Mouse (Mus musculus): ENCODE results near the gene Cdc42se1. TPM values are rescaled to one million over a fixed set of nuclear protein-coding genes. Genes with fewer than 3 reads are reported as not detected.

The Cdc42se1 gene
- polyA plus RNA-seq, 1 experiment from 2014 or later = 68.4 TPM

- Histone ChIP-seq H3K36me3 (peaks cover 42% of the 10 kb centered on the region), H3K27me3 (no peaks in the 10 kb centered on the region), H3K4me1 (replicated peaks) (peaks cover 61% of the 10 kb centered on the region), H3K9ac (replicated peaks) (peak overlapping the region; percentile 94), H3K27ac (peak overlapping the region; percentile 97), H3K4me3 (replicated peaks) (peak overlapping the region; percentile 91), H3K9me3 (no peaks in the 10 kb centered on the region), H3K4me2 (replicated peaks) (peak overlapping the region; percentile 89)
- ATAC-seq = peak; percentile 14
- under 1% methylated on average over 42 of the region's 43 CpGs for WGBS
These were observed 605 bp downstream of the Cdc42se1 start for GRCm38 (mm10) chr3:95228894-95229780.

DNA sequence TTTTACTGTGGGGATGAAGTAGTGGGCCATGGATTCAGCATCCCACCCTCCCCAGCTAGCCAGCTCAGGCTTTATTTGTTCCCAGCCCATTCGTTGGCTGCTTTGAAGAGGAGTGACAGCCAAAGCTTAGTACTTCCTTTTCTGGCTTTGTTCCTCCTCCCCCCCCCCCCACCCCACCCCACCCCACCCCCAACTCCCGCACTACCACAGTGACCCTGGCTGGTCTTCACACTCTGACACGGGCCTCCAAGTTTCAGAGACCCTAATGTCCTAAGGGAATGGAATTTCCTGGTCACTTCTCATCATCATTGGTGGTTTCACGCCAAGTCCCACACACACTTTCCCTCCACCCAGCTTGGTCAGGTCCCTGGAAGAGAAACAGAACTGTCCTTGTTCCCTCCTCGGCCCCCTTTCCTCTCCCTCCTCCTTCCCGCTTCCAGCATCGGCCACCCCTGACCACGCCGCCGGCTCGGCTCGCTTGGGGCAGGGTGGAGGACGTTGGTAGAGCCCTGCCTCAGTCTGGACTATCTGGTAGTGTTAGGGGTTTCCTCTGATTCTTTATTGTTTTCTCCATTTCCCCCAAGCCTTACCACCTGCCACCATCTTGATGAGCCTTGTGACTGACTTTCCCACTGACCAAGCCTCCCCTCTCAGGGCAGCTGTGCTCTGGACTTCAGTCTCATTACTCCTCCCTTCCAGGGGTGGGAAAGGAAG, 1.4 kb downstream of the Cdc42se1 start:
- H3K27me3 ChIP-seq = no peaks in the 10 kb centered on the region
- H3K27ac ChIP-seq = peak overlapping the region; percentile 97
- peak overlapping the region; percentile 94 for H3K9ac ChIP-seq (replicated peaks)
- ATAC-seq = peak; percentile 12; the same call in 1 of the 2 replicates
- no peaks in the 10 kb centered on the region for H3K9me3 ChIP-seq
- WGBS = 1% methylated on average over 13 of the region's 13 CpGs
- peaks cover 53% of the 10 kb centered on the region for H3K4me1 ChIP-seq (replicated peaks)
- H3K36me3 ChIP-seq = peaks cover 45% of the 10 kb centered on the region
- peak overlapping the region; percentile 91 for H3K4me3 ChIP-seq (replicated peaks)
- peak overlapping the region; percentile 89 for H3K4me2 ChIP-seq (replicated peaks)

DNA sequence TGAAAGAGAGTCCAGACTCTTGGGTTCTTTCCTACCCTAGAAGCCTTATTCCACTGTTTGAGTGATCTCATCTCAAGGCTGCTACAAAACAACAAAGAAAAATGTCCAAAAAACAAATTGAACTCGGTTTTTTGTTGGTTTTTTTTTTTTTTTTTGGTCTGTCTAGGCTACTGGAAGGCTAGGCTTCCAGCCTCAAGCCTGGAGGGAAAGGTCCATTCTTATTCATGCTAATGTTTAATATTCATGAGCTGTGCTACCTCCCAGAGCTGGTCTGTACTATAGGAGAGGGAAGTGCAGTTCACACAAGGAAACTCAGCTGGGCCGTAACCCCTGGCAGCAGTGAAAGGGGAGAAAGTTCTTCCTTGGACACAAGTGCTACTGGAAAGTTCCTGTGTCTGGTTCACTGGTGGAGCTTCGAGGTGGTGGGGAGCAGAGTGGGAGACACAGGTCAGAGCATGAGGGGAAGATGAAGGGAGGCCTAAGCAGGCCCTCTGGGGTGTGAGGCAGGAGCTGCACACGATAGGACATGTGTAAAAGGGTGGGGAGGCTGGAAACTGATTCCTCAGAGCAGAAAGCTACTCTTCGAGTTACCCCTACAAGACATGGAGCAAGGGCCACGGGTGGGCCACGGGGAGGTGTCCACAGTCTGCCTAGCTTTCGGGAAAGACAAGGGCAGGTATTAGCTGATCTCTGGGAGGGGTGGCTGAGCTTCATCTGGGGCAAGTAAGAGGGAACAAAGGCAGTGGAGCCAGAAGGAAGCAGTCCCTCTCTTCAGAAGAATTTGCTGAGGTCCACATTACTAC, 2.2 kb downstream of the Cdc42se1 start:
- no peaks in the 10 kb centered on the region for H3K9me3 ChIP-seq
- H3K4me2 ChIP-seq (replicated peaks) = peak overlapping the region; percentile 89
- 36% methylated on average over 8 of the region's 8 CpGs for WGBS
- peaks cover 45% of the 10 kb centered on the region for H3K36me3 ChIP-seq
- H3K27me3 ChIP-seq = no peaks in the 10 kb centered on the region
- peak overlapping the region; percentile 97 for H3K27ac ChIP-seq
- peak overlapping the region; percentile 91 for H3K4me3 ChIP-seq (replicated peaks)
- peak overlapping the region; percentile 94 for H3K9ac ChIP-seq (replicated peaks)
- ATAC-seq = peak; percentile 21
- peaks cover 46% of the 10 kb centered on the region for H3K4me1 ChIP-seq (replicated peaks)

GRCm38 (mm10) chr3:95231298-95232221, 3.0 kb downstream of the Cdc42se1 start, which contains the start of gene Mllt11:
Mllt11 (minus strand) TSS chr3:95232171.
- H3K27me3 ChIP-seq = no peaks in the 10 kb centered on the region
- peak within 1 kb of the TSS; percentile 91 for H3K4me3 ChIP-seq (replicated peaks)
- 85% methylated on average over 13 of the region's 13 CpGs for WGBS
- peaks cover 37% of the 10 kb centered on the region for H3K4me1 ChIP-seq (replicated peaks)
- peak within 1 kb of the TSS; percentile 89 for H3K4me2 ChIP-seq (replicated peaks)
- peak within 1 kb of the TSS; percentile 97 for H3K27ac ChIP-seq
- H3K36me3 ChIP-seq = peaks cover 50% of the 10 kb centered on the region
- H3K9ac ChIP-seq (replicated peaks) = peak within 1 kb of the TSS; percentile 94
- no peaks in the 10 kb centered on the region for H3K9me3 ChIP-seq
- no peak for ATAC-seq

DNA sequence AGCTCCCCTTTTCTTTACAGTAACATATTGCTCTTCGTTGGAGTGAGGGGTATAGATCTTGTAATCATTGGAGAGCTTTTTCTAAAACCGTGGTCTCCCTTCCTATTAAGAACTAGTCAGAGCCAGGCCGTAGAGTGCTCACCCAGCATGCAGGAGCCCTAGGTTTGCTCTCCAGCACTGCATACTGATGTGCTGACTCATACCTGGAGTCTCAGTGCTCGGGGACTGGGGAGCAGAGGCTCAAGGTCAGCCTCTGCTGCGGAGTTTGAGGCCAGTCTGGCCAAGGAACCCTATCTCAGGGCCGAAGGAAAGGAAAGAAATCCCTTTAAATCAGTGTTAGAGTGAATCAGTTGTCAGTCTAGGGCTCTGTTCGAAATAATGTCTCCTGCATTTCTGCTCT, 4.2 kb downstream of the Cdc42se1 start:
- no peaks in the 10 kb centered on the region for H3K9me3 ChIP-seq
- peaks cover 61% of the 10 kb centered on the region for H3K36me3 ChIP-seq
- no peak overlapping the region for H3K27ac ChIP-seq
- no peaks in the 10 kb centered on the region for H3K27me3 ChIP-seq
- H3K4me1 ChIP-seq (replicated peaks) = peaks cover 30% of the 10 kb centered on the region
- no peak overlapping the region for H3K9ac ChIP-seq (replicated peaks)
- no peak overlapping the region for H3K4me3 ChIP-seq (replicated peaks)
- no peak for ATAC-seq
- H3K4me2 ChIP-seq (replicated peaks) = no peak overlapping the region
- WGBS = 93% methylated on average over 7 of the region's 7 CpGs

GRCm38 (mm10) chr3:95233303-95233980, 4.9 kb downstream of the Cdc42se1 start:
- Histone ChIP-seq H3K4me1 (replicated peaks) (peaks cover 30% of the 10 kb centered on the region), H3K4me3 (replicated peaks) (no peak overlapping the region), H3K9me3 (no peaks in the 10 kb centered on the region), H3K4me2 (replicated peaks) (no peak overlapping the region), H3K27ac (no peak overlapping the region), H3K9ac (replicated peaks) (no peak overlapping the region), H3K27me3 (no peaks in the 10 kb centered on the region), H3K36me3 (peaks cover 68% of the 10 kb centered on the region)
- WGBS = 90% methylated on average over 16 of the region's 16 CpGs
- ATAC-seq = no peak

- no peak overlapping the region for H3K9ac ChIP-seq (replicated peaks)
- peaks cover 71% of the 10 kb centered on the region for H3K36me3 ChIP-seq
- peaks cover 18% of the 10 kb centered on the region for H3K4me1 ChIP-seq (replicated peaks)
- no peak overlapping the region for H3K4me3 ChIP-seq (replicated peaks)
- ATAC-seq = no peak
- no peaks in the 10 kb centered on the region for H3K27me3 ChIP-seq
- no peaks in the 10 kb centered on the region for H3K9me3 ChIP-seq
- H3K4me2 ChIP-seq (replicated peaks) = no peak overlapping the region
- WGBS = 79% methylated on average over 23 of the region's 23 CpGs
- H3K27ac ChIP-seq = no peak overlapping the region
These were observed 7.1 kb downstream of the Cdc42se1 start for GRCm38 (mm10) chr3:95235386-95236301.

DNA sequence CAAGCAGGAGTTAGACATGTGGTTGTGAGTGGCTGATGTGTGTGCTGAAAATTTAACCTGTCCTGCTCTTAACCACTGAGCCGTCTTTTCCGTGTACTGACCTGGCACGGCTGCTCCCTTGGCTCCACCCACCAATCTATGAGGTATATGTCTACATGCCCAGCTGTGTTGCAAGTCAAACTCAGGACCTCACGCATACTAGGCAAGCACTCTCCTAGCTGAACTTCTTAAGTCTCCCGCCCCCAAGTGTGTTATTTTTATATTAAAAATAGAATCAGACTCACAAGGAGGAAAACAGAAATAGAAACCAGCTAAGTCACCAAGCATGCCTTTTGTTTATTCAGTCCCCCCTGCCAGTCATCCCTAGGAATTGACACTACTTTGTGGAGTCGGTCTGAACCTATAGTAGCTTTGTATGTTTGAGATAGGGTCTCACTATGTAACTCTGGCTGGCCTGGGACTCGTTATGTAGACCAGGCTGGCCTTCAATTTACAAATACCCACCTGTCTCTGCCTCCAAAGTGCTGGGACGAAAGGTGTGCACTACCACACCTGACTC, 9.1 kb downstream of the Cdc42se1 start:
- Histone ChIP-seq H3K4me1 (replicated peaks) (no peaks in the 10 kb centered on the region; the same call in 1 of the 2 replicates), H3K9me3 (no peaks in the 10 kb centered on the region), H3K4me2 (replicated peaks) (no peak overlapping the region), H3K27ac (no peak overlapping the region), H3K4me3 (replicated peaks) (no peak overlapping the region), H3K36me3 (peaks cover 61% of the 10 kb centered on the region), H3K27me3 (no peaks in the 10 kb centered on the region), H3K9ac (replicated peaks) (no peak overlapping the region)
- ATAC-seq = no peak
- 90% methylated on average over 8 of the region's 8 CpGs for WGBS

DNA sequence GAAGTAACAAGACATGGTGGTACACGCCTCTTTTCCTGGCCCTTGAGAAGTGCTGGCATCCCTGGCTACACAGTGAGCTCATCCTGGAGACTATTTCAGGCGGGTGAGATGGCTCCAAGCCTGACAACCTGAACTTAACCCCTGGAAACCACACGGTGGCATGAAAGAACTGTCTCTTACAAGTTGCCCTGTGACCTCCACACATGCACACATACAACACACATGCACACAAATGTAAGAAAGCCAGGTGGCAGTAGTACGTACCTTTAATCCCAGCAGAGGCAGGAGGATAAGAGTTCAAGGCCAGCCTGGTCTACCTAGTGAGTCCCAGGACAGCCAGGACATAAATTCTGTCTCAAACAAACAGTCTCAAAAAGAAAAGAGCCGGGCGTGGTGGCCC, 10.5 kb downstream of the Cdc42se1 start:
- Histone ChIP-seq H3K9me3 (no peaks in the 10 kb centered on the region), H3K4me3 (replicated peaks) (no peak overlapping the region), H3K27me3 (no peaks in the 10 kb centered on the region), H3K9ac (replicated peaks) (no peak overlapping the region), H3K27ac (no peak overlapping the region), H3K4me1 (replicated peaks) (no peaks in the 10 kb centered on the region; the same call in 1 of the 2 replicates), H3K4me2 (replicated peaks) (no peak overlapping the region), H3K36me3 (peaks cover 47% of the 10 kb centered on the region)
- ATAC-seq = no peak
- WGBS = 87% methylated on average over 6 of the region's 6 CpGs

All from midbrain, embryonic 13.5 days (tissue).